Mouse (Mus musculus) frontal cortex, postnatal 14 days (tissue): ENCODE data around the gene Cfap65.

Experiments
- DNase-seq, 2 experiments: peaks; one replicate each; pipeline ENCODE4 v3.0.0; 2022; ENCODE audit warnings: low spot score in 2 of 2

The Cfap65 gene

GRCm38 (mm10) chr1:74939762-74940161 is 4.4 kb upstream of the Cfap65 start:
- no peak for DNase-seq

- no peak for DNase-seq
Observed at GRCm38 (mm10) chr1:74936221-74936830, 927 bp upstream of the Cfap65 start.

GRCm38 (mm10) chr1:74927621-74928296 is 7.6 kb downstream of the Cfap65 start:
- no peak for DNase-seq

GRCm38 (mm10) chr1:74926721-74927120 is 8.7 kb downstream of the Cfap65 start:
- DNase-seq, result peak in 1 of 2 experiments; percentile 17

- DNase-seq, result no peak
Observed at GRCm38 (mm10) chr1:74924464-74924863, 10.9 kb downstream of the Cfap65 start.

- DNase-seq, result no peak
Observed at GRCm38 (mm10) chr1:74915706-74916105, 19.7 kb downstream of the Cfap65 start.

- no peak for DNase-seq
Observed at GRCm38 (mm10) chr1:74902191-74902590, 33.2 kb downstream of the Cfap65 start.

- peak in 1 of 2 experiments; percentile 55 for DNase-seq
Observed at GRCm38 (mm10) chr1:74901686-74902085, 33.7 kb downstream of the Cfap65 start.

GRCm38 (mm10) chr1:74900341-74901285 is 34.8 kb downstream of the Cfap65 start:
- DNase-seq, result no peak

- no peak for DNase-seq
Observed at GRCm38 (mm10) chr1:74898656-74899431, 36.6 kb downstream of the Cfap65 start.

GRCm38 (mm10) chr1:74897976-74898375 is 37.4 kb downstream of the Cfap65 start:
- no peak for DNase-seq

- peak in 1 of 2 experiments; percentile 51 for DNase-seq
Observed at GRCm38 (mm10) chr1:74894966-74895365, 40.4 kb downstream of the Cfap65 start.

- DNase-seq, result no peak
Observed at GRCm38 (mm10) chr1:74893134-74893855, 42.1 kb downstream of the Cfap65 start, which contains the start of gene Cryba2. Gene Cryba2 (minus strand): TSS chr1:74893143.

- DNase-seq, result no peak
Observed at GRCm38 (mm10) chr1:74892351-74893133, 42.9 kb downstream of the Cfap65 start.

- DNase-seq, result no peak
Observed at GRCm38 (mm10) chr1:74891513-74891912, 43.9 kb downstream of the Cfap65 start.

- no peak for DNase-seq
Observed at GRCm38 (mm10) chr1:74885369-74886042, 49.9 kb downstream of the Cfap65 start, which contains the start of gene Fev. Gene Fev (minus strand): TSS chr1:74885419.

GRCm38 (mm10) chr1:74884196-74885141 is 50.9 kb downstream of the Cfap65 start:
- no peak for DNase-seq

- no peak for DNase-seq
Observed at GRCm38 (mm10) chr1:74883441-74883840, 52.0 kb downstream of the Cfap65 start.
